In the genomic region with DNA sequence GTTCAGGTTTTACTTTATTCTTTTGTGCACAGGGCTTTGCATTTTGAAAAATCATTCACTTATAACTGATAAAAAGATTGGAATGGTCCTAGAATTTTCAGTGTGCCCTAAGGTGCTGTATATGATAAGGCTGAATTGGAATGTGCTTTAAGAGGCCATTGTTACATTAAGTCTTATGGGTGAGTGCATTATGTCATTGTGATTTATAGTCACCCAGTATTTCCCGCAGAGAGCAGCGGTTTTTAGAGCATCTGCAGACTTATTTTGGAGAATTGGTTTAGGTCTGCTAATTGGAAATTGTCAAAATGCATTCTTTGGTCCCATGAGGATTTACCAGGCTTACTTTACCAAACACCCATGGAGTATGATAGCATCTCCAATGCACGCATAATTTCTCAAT, we compare ENCODE assay signal across 18 mouse cellular contexts.
"Had no signal": no experiment of that assay in that cellular context is flagged by ENCODE, and none has a peak within 500 bp of the region (broad histone marks: within the 10 kb centered on the region; RNA-seq: fewer than 3 reads in every experiment).

No protein-coding gene starts in this region.

- H3K36me3 ChIP-seq: midbrain, embryonic 13.5 days; midbrain, embryonic 15.5 days; neural tube, embryonic 13.5 days; neural tube, embryonic 15.5 days had no signal

- H3K4me2 ChIP-seq: lung, embryonic 14.5 days; midbrain, embryonic 11.5 days; midbrain, embryonic 13.5 days; midbrain, embryonic 15.5 days; neural tube, embryonic 13.5 days; neural tube, embryonic 15.5 days had no signal

- H3K27ac ChIP-seq: liver, embryonic 14.5 days; midbrain, embryonic 13.5 days; midbrain, embryonic 15.5 days; neural tube, embryonic 13.5 days; neural tube, embryonic 15.5 days had no signal

- H3K9me3 ChIP-seq: midbrain, embryonic 13.5 days; midbrain, embryonic 15.5 days; neural tube, embryonic 13.5 days; neural tube, embryonic 15.5 days had no signal

- H3K4me3 ChIP-seq: midbrain, embryonic 13.5 days; midbrain, embryonic 15.5 days; myocyte; neural tube, embryonic 13.5 days; neural tube, embryonic 15.5 days had no signal

- DNase-seq: lung, adult 18-20 months; lung, embryonic 14.5 days; lung, postnatal 10 days; lung, postnatal 4 days; right cerebral cortex, adult 18-20 months; right cerebral cortex, postnatal 25 days; right cerebral cortex, postnatal 4 days; spleen, adult 18-20 months; thymus, adult 18-20 months; thymus, postnatal 14 days; thymus, postnatal 36 days had no signal

- H3K9ac ChIP-seq: liver, embryonic 14.5 days; lung, embryonic 14.5 days; midbrain, embryonic 13.5 days; midbrain, embryonic 15.5 days; neural tube, embryonic 13.5 days; neural tube, embryonic 15.5 days had no signal

- H3K27me3 ChIP-seq: midbrain, embryonic 13.5 days; midbrain, embryonic 15.5 days; neural tube, embryonic 13.5 days; neural tube, embryonic 15.5 days had no signal

- H3K4me1 ChIP-seq: midbrain, embryonic 13.5 days; midbrain, embryonic 15.5 days; neural tube, embryonic 15.5 days had no signal

- ATAC-seq: midbrain, embryonic 13.5 days; midbrain, embryonic 15.5 days had no signal
